Mouse (Mus musculus) forebrain, postnatal 0 days (tissue): ENCODE data around the gene 5730522E02Rik. TPM values are rescaled to one million over a fixed set of nuclear protein-coding genes. Genes with fewer than 3 reads are reported as not detected.

Experiments used
- ATAC-seq: fragments of 200-750 bp; cut with Nextera tagmentation; 2 replicates; pipeline ENCODE4 v1.8.0; 2017; ENCODE audit warnings: mild to moderate bottlenecking, moderate library complexity
- DNase-seq: peaks from one replicate; pipeline ENCODE4 v3.0.0-alpha.2; 2015
- H3K27ac ChIP-seq: fragments of 300-500 bp; sonication (generic); 2 replicates; pipeline ENCODE4 v1.5.1; 2014; ENCODE audit warnings: low read depth, mild to moderate bottlenecking, antibody characterized with exemption, low read length, moderate library complexity, mixed read lengths
- H3K27me3 ChIP-seq: fragments of 300-500 bp; sonication (generic); 2 replicates; pipeline ENCODE4 v1.6.1; 2014; ENCODE audit warnings: mild to moderate bottlenecking, low read length, mixed read lengths; ENCODE audit not compliant: insufficient read depth
- H3K36me3 ChIP-seq: fragments of 300-500 bp; sonication (generic); 2 replicates; pipeline ENCODE4 v1.6.1; 2014; ENCODE audit warnings: mild to moderate bottlenecking, moderate library complexity; ENCODE audit not compliant: insufficient read depth
- H3K4me1 ChIP-seq: fragments of 300-500 bp; sonication (generic); 2 replicates; pipeline ENCODE4 v1.6.1; 2014; ENCODE audit warnings: antibody characterized with exemption; ENCODE audit not compliant: insufficient read depth
- H3K4me2 ChIP-seq: fragments of 300-500 bp; sonication (generic); 2 replicates; pipeline ENCODE4 v1.6.1; 2014; ENCODE audit warnings: low read depth, mild to moderate bottlenecking, moderate library complexity
- H3K4me3 ChIP-seq: fragments of 300-500 bp; sonication (generic); 2 replicates; pipeline ENCODE4 v1.5.1; 2014; ENCODE audit warnings: low read depth, low read length, mixed read lengths
- H3K9ac ChIP-seq: fragments of 300-500 bp; sonication (generic); 2 replicates; pipeline ENCODE4 v1.6.1; 2014; ENCODE audit warnings: mild to moderate bottlenecking
- H3K9me3 ChIP-seq: fragments of 300-500 bp; sonication (generic); 2 replicates; pipeline ENCODE4 v1.6.1; 2016; ENCODE audit warnings: low read length
- CTCF ChIP-seq: sonication (generic); IDR thresholded peaks from 2 replicates; pipeline ENCODE4 v1.5.1; 2016; ENCODE audit warnings: antibody characterized with exemption, control low read depth, low read depth
- WGBS: fragments of 180-500 bp; shearing (Covaris S2); extraction: QIAGEN DNeasy Blood & Tissue Kit; methylation state at CpG from one replicate; pipeline ENCODE4 v1.1.7; 2014; 5-methylcytosine and 5-hydroxymethylcytosine counted together
- polyA plus RNA-seq: library from polyadenylated mRNA; unstranded; fragments of >200 nt; fragmentation: Nextera tagmentation; extraction: Ambion mirVana; gene quantifications from 2 replicates; pipeline ENCODE4 v1.2.1, GENCODE M21; 2015
- total RNA-seq: library from RNA; depleted of rRNA; stranded (reverse); fragments of >200 nt; gene quantifications from 2 replicates; pipeline ENCODE4 v1.2.3, GENCODE M21; 2014

The 5730522E02Rik gene
- total and polyA plus RNA-seq, 2 experiments from 2014 or later: 10.4 to 16.7 TPM

DNA sequence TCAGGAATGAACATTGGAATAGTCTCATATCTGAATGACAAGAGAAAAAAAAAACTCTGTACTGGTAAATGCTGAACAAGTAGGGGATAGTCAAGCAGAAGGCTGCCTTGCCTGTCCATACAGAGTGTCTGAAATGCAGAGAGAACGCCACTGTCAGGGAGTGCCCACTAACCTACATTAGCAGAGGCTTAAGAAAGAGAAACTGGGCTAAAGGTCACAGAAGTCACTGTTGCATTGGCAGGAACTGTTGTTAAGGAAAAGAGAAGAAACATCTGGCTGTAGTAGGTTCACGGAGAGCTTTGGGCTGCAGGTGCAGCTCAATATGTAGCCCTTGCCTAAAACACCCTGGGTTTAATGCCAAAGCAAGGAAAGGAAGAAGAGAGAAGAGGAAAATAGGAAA lies 82.2 kb downstream of the 5730522E02Rik start:
- ATAC-seq: no peak

DNA sequence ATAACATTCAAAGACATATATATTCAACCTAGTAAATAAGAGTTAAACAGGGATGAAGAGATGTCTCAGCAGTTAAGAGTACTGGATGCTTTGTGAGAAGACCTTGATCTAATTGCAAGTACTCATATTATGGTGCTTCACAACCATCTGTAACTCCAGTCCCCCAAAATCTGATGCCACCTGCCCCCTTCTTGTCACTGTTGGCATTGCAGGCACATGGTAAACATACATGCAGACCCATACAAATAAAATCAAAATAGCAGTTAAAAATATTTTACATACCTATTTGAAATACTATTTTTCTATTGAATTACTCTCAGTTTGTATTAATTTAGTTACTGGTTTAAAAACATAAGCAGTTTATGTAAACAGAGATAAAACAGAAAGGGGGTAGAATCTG lies 84.6 kb downstream of the 5730522E02Rik start:
- TF ChIP-seq CTCF: 0 out of 2 replicates have a peak, but pooled peaks have one; percentile 10
- H3K36me3 ChIP-seq: no peaks in the 10 kb centered on the region
- H3K27ac ChIP-seq: no peak overlapping the region
- H3K4me1 ChIP-seq: no peaks in the 10 kb centered on the region
- no peak overlapping the region for H3K4me3 ChIP-seq
- DNase-seq (no peak), ATAC-seq (no peak)
- H3K9ac ChIP-seq: no peak overlapping the region
- H3K4me2 ChIP-seq: no peak overlapping the region
- no peaks in the 10 kb centered on the region for H3K27me3 ChIP-seq
- no peaks in the 10 kb centered on the region for H3K9me3 ChIP-seq

More for the DNA sequence above, 82.2 kb downstream of the 5730522E02Rik start:
- no peak for TF ChIP-seq CTCF
- Histone ChIP-seq H3K27ac (no peak overlapping the region), H3K36me3 (no peaks in the 10 kb centered on the region), H3K27me3 (no peaks in the 10 kb centered on the region), H3K4me2 (no peak overlapping the region), H3K4me1 (no peaks in the 10 kb centered on the region), H3K4me3 (no peak overlapping the region), H3K9me3 (no peaks in the 10 kb centered on the region), H3K9ac (no peak overlapping the region)
- no peak for DNase-seq
- 73% methylated on average over 2 of the region's 2 CpGs for WGBS

GRCm38 (mm10) chr11:26120781-26121557 lies 89.6 kb downstream of the 5730522E02Rik start:
- H3K4me2 ChIP-seq: no peak overlapping the region
- ATAC-seq: no peak

DNA sequence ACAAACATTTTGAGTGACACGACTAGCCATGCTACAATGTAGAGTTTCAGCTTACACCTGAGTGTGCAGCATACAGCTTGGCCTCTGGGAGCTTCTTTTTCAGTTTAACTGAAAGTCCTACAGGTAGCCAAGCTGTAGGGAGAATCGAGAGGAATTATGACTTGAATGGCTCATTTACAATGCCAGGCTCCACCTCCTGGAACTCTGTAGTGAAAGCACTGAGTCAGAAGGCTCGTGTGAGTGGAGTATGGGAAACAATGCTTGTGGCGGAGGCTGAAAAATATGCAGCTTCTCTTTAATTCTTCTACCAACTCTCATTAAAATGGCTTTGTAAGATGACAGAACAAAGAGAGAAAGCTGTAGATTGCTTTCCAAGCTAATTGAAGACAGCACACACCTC lies 92.9 kb downstream of the 5730522E02Rik start:
- no peaks in the 10 kb centered on the region for H3K9me3 ChIP-seq
- TF ChIP-seq CTCF: no peak
- H3K9ac ChIP-seq: no peak overlapping the region
- no peak overlapping the region for H3K27ac ChIP-seq
- no peaks in the 10 kb centered on the region for H3K4me1 ChIP-seq
- H3K4me2 ChIP-seq: no peak overlapping the region
- ATAC-seq: peak; percentile 42; the same call in 1 of the 2 replicates
- WGBS: 30% methylated on average over 4 of the region's 4 CpGs
- H3K36me3 ChIP-seq: no peaks in the 10 kb centered on the region
- H3K27me3 ChIP-seq: no peaks in the 10 kb centered on the region
- H3K4me3 ChIP-seq: no peak overlapping the region
- no peak for DNase-seq

More at GRCm38 (mm10) chr11:26120781-26121557, 89.6 kb downstream of the 5730522E02Rik start:
- no peak for DNase-seq
- H3K4me3 ChIP-seq: no peak overlapping the region
- no peak for TF ChIP-seq CTCF
- H3K27me3 ChIP-seq: no peaks in the 10 kb centered on the region
- no peaks in the 10 kb centered on the region for H3K4me1 ChIP-seq
- no peak overlapping the region for H3K9ac ChIP-seq
- WGBS: 26% methylated on average over 8 of the region's 8 CpGs
- no peaks in the 10 kb centered on the region for H3K9me3 ChIP-seq
- H3K36me3 ChIP-seq: no peaks in the 10 kb centered on the region
- H3K27ac ChIP-seq: no peak overlapping the region

DNA sequence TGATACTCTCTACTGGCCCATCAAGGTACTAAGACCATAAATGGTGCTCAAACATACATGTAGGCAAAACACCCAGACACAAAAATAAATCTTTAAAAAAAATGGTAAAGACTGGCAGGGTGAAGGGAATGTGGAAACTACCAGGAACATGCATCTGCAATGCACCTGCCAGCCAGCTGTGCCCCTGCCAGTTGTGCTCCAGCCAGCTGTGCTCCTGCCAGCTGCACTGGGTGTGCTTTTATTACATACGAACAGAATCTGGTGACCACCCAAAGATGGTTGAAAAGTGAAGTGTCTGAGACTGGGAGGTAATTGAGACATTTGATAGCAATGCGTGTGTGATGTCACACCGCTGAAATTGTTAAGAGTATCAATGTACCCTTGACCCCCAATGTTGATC lies 98.4 kb downstream of the 5730522E02Rik start:
- ATAC-seq: no peak
- Histone ChIP-seq H3K27me3 (no peaks in the 10 kb centered on the region), H3K36me3 (no peaks in the 10 kb centered on the region), H3K9me3 (no peaks in the 10 kb centered on the region), H3K4me2 (no peak overlapping the region), H3K4me3 (no peak overlapping the region), H3K9ac (no peak overlapping the region), H3K27ac (no peak overlapping the region), H3K4me1 (no peaks in the 10 kb centered on the region)
- TF ChIP-seq CTCF: no peak
- WGBS: 76% methylated on average over 3 of the region's 3 CpGs
- DNase-seq: no peak

- no peak for ATAC-seq
- peaks cover 6% of the 10 kb centered on the region for H3K4me1 ChIP-seq
- H3K9ac ChIP-seq: no peak overlapping the region
- no peak overlapping the region for H3K27ac ChIP-seq
- H3K4me3 ChIP-seq: no peak overlapping the region
- TF ChIP-seq CTCF: no peak
- DNase-seq: no peak
- WGBS: 19% methylated on average over 1 of the region's 1 CpGs
- H3K36me3 ChIP-seq: no peaks in the 10 kb centered on the region
- H3K27me3 ChIP-seq: no peaks in the 10 kb centered on the region
- no peaks in the 10 kb centered on the region for H3K9me3 ChIP-seq
- H3K4me2 ChIP-seq: no peak overlapping the region
These were observed 101.9 kb downstream of the 5730522E02Rik start for GRCm38 (mm10) chr11:26108647-26109046.

DNA sequence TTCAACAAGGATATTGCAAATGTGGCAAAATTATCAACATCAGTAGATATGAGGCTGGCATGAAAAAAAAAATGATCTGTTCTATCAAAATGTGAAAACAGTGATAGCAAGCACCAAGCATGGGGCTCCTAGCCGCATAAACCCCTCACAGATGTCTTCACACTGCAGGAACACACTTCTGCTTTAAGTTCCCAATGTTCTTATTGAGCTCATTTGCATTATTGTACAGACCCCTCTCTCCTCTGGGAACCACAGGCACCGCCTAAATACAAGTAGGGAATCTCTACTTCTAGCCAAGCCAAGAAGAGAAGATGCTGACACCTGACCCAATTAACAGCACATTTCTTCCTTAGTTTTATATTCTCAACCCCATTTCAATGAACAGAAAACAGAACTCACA lies 105.9 kb downstream of the 5730522E02Rik start:
- ATAC-seq (no peak), DNase-seq (peak; percentile 34)
- H3K4me2 ChIP-seq: no peak overlapping the region
- H3K36me3 ChIP-seq: no peaks in the 10 kb centered on the region
- H3K4me3 ChIP-seq: no peak overlapping the region
- peaks cover 15% of the 10 kb centered on the region for H3K4me1 ChIP-seq
- no peak for TF ChIP-seq CTCF
- no peak overlapping the region for H3K9ac ChIP-seq
- H3K27ac ChIP-seq: 0 out of 2 replicates have a peak overlapping the region, but pooled peaks have one; percentile 37
- H3K27me3 ChIP-seq: no peaks in the 10 kb centered on the region
- H3K9me3 ChIP-seq: no peaks in the 10 kb centered on the region
- 36% methylated on average over 2 of the region's 2 CpGs for WGBS
